Mouse (Mus musculus) mouse trophoblast stem cell (cell line): ENCODE data around the gene Rpap3.

Experiments used
- in situ Hi-C, 2 experiments: fragments of 300-500 bp; cut with MseI, MboI; formaldehyde crosslinking; loops; 2 replicates in 1 of 2; 3 replicates in 1 of 2; pipeline ENCODE4 v1.15.1; 2025

Rpap3 gene

DNA sequence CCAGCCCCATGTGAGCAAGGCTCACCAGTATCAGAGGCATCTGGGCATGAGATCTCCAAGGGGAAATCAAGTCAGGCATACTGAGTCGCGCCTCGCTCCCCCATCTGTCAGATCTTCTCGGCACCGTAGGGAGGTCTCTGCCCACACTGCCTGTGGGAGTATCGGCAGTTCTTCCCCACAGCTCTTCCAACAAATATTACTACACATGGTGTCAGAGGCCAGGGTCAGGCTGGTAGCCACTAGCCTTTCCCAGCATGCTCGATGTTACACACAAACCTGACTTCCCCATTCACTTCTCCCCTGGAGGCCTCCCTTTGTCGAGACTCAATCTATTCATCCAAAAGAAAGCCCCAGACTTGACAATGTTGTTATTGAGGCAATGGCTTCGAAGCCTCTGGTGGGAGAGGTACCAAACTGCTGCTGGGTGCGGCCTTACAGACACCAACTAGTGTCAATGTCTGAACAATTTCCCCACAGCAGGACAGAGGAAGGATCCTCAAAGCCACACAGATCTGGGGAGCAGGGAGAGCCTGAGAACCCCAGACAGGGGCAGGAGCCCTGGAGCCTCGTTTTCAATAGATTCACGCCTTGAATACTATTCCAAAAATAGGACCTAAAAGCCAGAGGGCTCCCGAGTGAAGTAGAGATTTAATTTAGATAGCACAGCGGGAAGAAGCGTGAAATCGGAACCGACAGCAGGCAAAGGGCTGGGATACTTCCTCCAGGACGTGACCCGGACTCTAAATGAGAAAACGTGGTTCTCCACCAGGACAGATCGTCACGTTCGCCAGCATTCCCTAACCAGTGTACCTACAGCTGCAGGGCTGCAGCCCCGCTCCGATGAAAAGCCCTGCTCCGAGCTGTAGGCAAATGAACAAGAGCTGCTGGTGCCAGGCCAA, 47.5 kb downstream of the Rpap3 start:
- in situ Hi-C loops: no loop called here

DNA sequence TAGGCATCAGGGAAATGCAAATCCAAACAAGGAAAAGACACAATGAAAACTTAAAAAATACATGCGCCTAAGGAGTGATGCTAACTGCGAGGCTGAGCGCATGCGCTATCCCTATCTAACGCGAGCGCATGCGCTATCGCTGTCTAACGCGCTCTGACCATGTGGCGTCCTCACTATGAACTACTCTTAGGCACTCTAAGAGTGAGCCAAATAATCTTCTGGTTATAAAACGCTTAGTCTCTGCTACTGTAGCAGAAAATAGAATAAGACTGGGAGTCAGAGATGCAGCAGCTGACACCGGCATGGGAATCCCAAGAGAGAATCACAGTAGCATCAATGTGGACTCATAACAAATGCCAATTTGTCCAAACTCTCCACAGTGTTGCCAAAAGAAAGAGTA, 48.2 kb downstream of the Rpap3 start:
- in situ Hi-C loops: no loop called here

DNA sequence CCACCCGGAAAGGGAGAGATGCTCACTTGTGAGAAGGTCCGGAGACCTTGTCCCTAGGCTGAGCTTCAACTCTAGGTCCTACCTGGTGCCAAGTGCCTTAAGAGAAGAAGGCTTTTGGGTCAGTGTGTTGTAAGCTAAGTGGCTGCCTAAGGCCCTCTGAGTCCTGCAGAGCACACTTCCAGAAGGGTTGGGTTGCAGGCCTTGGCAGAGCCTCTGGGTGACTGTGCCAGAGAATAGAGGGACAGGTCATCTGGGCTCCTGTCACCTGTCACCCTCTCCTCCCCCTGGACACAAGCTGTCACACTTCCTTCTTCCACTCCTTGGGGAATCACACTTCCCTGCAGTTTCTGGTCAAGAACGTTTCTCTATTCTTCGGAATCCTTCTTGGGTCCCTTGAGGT, 55.9 kb downstream of the Rpap3 start:
- in situ Hi-C loops: no loop called here

- in situ Hi-C loops: no loop called here
These were observed 57.4 kb downstream of the Rpap3 start for GRCm38 (mm10) chr15:97648176-97648575.

- in situ Hi-C loops: no loop called here
These were observed 59.2 kb downstream of the Rpap3 start for GRCm38 (mm10) chr15:97646426-97646825.

DNA sequence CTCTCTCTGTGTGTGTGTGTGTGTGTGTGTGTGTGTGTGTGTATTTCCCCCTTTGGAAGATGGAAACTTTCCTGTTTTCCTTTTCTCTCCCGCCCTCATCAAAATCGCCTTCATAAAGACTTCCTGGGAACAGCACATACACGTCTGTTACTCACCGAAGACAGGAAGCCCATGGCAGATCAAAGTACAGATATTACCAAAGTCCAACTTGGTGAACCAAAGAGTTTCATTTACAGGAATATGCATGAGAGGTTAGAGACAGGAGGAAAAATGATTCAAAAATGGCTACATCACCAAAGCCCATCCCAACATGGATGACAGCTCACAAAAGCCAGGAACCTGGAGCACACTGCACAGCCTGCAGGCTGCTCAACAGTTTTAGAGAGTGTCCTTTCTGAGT, 61.6 kb downstream of the Rpap3 start:
- in situ Hi-C loops: no loop called here
